Mouse (Mus musculus): ENCODE measurements around the gene R3hdml. TPM values are rescaled to one million over a fixed set of nuclear protein-coding genes. Genes with fewer than 3 reads are reported as not detected.

Gene R3hdml
- polyA plus RNA-seq (2012; rRNA removed; ENCODE audit: low replicate concordance), result 14.0 and 14.7 TPM in 2 replicates

DNA sequence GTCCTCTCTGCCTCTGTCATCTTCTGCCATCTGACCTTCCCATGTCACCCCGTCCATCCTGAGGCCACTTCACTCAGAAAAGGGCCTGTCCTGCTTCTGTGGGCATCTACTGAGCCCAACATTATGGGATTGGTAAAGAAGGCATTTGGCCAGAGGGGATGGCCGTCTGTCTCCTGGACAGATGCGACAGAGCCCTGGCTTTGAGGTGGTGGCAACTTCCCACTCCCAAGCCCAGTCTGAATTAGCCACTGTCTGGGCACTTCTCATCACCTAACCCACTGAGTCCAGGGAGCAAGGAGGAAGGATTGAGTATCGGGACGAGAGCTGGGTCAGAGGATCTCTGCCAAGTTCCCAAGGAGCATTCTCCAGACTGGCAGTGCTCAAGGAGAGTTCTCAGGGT lies at the start of gene R3hdml:
Gene R3hdml (plus strand): TSS at position 301 of the 400 bp plus-strand sequence.

DNA sequence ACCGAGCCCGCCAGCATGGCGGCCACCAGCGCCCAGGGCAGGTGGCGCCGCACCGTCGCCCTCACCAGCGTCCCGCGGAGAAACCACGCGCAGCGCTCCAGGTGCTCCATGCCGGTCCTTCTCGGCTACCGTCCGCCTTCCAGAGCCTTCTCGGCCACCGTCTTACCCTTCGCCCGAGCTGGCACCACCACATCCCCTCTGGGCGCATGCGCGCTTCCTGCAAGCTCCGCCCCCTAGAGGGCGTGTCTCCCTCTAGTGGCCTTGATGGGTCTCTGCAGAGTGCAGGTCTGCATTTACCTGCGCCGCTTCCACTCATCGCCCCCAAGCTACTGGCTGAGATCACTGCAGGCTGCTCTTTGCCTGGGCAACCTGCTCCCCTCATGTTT lies 19.7 kb upstream of the R3hdml start, which contains the start of gene Fitm2:
Gene Fitm2 (minus strand): TSS at position 164 of the 386 bp plus-strand sequence.

DNA sequence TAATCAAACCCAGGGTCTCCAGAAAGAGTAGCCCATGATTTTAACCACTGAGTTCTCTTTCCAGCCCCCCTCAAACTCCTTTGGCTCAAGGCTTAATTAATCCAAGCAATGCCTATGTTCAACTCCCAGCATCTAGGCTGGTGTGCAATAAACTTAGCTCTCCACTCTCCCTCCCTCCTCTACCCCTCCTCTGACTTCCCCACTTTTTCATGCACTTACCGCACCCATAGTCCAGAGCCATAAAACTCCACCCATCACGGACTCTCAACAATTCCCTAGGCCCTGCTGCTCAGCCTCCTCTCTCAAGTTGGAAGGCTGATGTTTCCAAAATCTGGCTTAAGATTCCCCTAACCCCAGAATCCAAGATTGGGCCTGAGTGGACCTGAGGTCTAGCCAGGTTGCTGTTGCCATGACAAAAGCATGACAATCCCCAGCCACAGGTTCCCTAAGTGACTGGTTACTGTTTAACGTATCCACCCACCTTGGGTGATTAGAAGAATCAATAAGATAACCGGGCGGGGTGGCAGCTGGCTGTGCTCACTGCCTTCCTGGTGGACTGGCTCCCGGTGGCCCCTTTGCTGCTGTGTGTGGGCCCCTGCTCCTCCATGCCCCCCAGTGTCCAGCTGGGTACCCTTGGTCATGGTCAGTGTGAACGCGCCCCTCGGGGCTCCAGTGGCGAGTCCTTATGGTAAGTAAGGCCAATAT lies 14.3 kb downstream of the R3hdml start, which contains the start of gene Hnf4a:
Gene Hnf4a (plus strand): TSS at position 509 of the 705 bp plus-strand sequence.

Other genes with a start within 250 kb of the R3hdml start
- 9.0 and 68.6 TPM in 2 replicates for gene Jph2, start 94.3 kb upstream of the R3hdml start, polyA plus RNA-seq (2012; rRNA removed; ENCODE audit: low replicate concordance)
- gene Oser1, start 67.6 kb upstream of the R3hdml start, polyA plus RNA-seq (2012; rRNA removed; ENCODE audit: low replicate concordance), result 8.0 and 20.3 TPM in 2 replicates
- 1.1 and 2.5 TPM in 2 replicates for gene Gdap1l1, start 53.8 kb upstream of the R3hdml start, polyA plus RNA-seq (2012; rRNA removed; ENCODE audit: low replicate concordance)
- 56.3 TPM in 2 replicates for gene Fitm2, start 19.7 kb upstream of the R3hdml start, polyA plus RNA-seq (2012; rRNA removed; ENCODE audit: low replicate concordance)
- 0.07 and 1.0 TPM in 2 replicates for gene Hnf4a, start 14.5 kb downstream of the R3hdml start, polyA plus RNA-seq (2012; rRNA removed; ENCODE audit: low replicate concordance)
- gene Ttpal, start 110.0 kb downstream of the R3hdml start, polyA plus RNA-seq (2012; rRNA removed; ENCODE audit: low replicate concordance), result 24.3 and 46.4 TPM in 2 replicates
- 326 and 633 TPM in 2 replicates for gene Serinc3, start 152.8 kb downstream of the R3hdml start, polyA plus RNA-seq (2012; rRNA removed; ENCODE audit: low replicate concordance)
- 97.0 and 131 TPM in 2 replicates for gene Pkig, start 166.1 kb downstream of the R3hdml start, polyA plus RNA-seq (2012; rRNA removed; ENCODE audit: low replicate concordance)